Mouse (Mus musculus) frontal cortex, postnatal 25 days (tissue): ENCODE data around the gene Rassf4.
A peak's percentile ranks its signal among the peaks of the same experiment; 100 is the strongest.

ENCODE experiments used
- DNase-seq, 2 experiments: peaks; one replicate each; pipeline ENCODE4 v3.0.0; 2022; ENCODE audit warnings: low spot score in 2 of 2

The Rassf4 gene

DNA sequence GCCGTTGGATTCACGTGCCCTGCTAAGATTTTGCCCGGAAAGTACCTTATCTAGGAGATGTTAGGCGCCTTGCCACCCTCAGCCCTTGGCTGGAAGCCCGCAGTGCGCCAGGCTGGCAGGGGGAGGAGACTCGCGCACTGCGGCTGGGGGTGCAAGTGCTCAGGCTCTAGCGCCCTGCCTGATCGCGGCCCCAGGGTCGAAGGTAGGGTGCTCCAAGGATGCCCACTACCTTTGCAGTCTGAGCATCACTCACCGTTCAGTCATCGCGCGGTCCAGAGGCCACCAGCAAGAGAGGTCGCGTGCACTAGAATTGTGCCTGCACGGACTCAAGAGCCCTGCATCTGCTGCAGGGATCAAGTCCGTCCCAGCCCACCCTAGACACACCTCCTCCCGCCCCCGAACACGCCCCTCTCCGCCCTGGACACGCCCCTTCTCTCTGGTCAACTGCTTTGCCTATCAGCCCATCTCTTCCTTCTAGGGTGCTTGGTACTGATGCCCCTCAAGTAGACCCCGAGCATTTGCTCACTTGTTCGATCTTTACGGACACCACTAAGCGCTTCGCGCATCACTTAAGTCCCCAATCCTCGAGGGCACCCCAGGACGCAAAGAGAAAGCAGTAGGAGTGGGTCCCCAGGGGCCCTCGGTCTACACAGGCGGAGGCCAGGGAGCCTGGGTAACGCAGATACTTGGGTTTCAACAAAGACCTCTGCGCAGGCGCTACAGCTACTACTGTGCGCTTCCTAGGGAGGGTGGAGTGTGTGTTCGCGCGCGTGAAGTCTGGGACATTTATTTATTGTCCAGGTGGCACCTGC, at the start of gene Rassf4:
TSS of gene Rassf4 (minus strand) at position 482 of the 812 bp plus-strand sequence.
- DNase-seq, result peak; percentile 27 to 45

GRCm38 (mm10) chr6:116718920-116719319, 45.2 kb upstream of the Rassf4 start:
- no peak for DNase-seq

DNA sequence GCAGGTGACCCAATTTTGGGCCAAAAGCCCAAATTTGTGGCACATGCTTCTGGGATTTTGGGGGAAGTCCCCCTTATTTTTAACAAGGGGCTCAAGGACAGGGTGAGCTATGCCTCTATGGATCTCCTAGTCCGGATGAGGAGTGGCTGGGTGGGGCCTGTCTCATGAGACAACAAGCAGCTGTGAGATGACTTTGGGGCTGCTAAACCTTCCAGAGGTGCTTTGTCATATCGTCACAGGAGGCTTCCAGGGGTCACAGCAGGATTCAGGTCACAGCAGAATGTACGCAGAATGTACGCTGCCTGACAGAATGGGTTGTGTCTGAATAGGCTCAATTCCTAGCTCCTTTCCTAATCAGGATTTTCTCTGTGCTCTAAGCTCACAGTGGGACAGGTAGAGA, 44.6 kb upstream of the Rassf4 start:
- no peak for DNase-seq

GRCm38 (mm10) chr6:116717851-116718250, 44.1 kb upstream of the Rassf4 start:
- no peak for DNase-seq

DNA sequence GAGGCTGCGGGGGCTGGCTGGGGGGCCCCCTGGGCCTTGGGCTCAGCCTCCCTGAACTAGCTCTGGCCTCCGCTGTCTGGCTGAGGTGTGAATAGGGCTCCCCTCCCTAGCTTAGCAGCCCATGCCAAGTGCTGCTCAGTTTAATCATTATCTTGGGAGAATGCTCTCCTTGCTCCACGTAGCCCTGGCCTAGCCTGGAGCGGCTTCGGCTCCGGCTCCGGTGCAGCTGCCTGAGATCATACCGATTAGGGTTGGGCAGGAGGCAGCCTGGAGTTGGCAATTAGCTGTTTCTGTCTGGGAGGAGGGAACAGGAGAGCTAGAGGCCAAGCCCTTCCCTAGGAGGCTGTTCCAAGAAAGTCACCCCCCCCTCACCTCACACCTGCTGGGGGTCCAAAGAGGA, 42.9 kb upstream of the Rassf4 start, which contains the start of gene Tmem72:
TSS of gene Tmem72 (minus strand) at position 248 of the 400 bp plus-strand sequence.
- DNase-seq, result no peak

- no peak for DNase-seq
These were observed 41.4 kb upstream of the Rassf4 start for GRCm38 (mm10) chr6:116715166-116715565.

- DNase-seq, result no peak
These were observed 40.8 kb upstream of the Rassf4 start for GRCm38 (mm10) chr6:116714576-116714975.

DNA sequence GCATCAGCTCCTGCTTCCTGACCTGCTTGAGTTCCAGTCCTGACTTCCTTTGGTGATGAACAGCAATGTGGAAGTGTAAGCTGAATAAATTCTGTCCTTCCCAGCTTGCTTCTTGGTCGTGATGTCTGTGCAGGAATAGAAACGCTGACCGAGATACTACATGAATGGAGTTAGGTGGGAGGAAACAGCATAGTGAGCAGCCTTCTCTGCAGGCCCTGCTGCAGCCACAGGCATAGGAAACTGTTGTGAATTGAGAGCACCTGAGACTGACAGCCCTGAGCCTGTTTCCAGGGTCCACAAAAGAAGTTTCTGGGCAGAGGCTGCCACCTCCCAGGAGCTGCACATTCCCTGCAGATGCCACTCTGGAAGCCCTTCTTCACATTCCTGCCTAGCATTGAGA, 40.2 kb upstream of the Rassf4 start:
- DNase-seq, result no peak

GRCm38 (mm10) chr6:116712503-116712902, 38.8 kb upstream of the Rassf4 start:
- DNase-seq, result no peak

- DNase-seq, result no peak
These were observed 38.3 kb upstream of the Rassf4 start for GRCm38 (mm10) chr6:116712062-116712461.

GRCm38 (mm10) chr6:116704320-116704719, 30.6 kb upstream of the Rassf4 start:
- no peak for DNase-seq

GRCm38 (mm10) chr6:116700821-116701220, 27.1 kb upstream of the Rassf4 start:
- DNase-seq, result no peak

DNA sequence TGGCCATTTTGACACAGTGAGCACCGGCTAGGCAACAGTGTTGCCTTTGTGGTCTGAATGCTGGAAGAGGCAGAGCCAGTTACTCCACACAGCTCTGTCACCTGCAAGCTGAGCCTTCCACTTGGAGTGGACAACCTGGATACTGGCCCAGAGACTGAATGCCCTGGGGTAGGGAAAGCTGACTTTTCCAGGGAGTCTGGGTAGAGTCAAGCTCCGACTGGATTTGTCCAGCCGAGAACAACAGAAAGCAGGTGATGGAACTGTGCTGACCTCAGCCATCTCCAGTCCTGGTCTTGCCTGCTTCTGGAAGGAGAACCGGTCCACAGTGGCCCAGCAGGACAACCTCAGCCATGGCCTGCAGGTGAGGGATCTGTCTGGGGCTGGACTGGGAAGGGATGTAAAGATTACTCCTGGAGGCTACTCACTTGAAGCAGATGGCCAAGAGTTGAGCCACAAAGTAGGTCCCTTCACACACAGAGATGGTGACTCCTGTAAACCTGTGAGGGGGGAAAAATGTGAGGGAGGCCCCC, 24.2 kb upstream of the Rassf4 start:
- DNase-seq, result no peak

DNA sequence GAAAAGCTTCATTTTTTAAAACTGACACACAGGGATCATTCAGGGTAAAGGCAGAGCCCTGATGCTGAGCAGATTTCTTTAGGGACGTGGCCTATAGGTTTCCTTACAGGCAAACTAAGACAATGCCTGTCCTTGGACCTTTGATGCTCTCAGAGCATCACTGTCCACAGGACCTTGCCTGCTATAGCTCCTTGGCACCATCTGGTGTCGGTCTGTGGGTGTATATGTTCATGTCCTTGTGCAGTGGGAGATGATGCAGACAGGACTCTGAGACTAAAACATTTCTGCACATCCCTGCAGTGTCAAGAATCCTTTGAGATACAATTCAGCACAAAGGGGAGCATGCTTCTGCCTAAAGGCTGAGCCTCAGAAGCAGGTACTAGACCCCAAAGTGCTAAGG, 23.7 kb upstream of the Rassf4 start:
- no peak for DNase-seq

DNA sequence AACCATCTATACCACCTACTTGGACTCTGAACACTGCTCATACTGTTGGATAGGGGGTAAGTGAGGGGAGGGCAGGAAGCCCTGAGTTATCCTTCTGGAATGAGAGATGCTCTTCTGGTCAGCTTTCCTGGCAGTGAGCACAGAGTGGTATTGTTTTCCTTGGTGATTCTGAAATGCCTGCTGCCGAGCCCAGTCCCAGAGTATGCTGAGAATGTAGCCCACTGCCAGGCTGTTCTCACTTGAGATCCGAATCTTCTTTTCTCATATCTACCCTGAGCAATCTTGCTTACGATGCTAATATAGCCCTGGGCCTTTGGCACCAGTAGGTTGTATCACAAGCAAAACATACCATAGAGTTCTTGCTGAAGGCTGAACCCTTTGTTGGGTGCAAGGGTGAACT, 20.6 kb upstream of the Rassf4 start:
- DNase-seq, result no peak

DNA sequence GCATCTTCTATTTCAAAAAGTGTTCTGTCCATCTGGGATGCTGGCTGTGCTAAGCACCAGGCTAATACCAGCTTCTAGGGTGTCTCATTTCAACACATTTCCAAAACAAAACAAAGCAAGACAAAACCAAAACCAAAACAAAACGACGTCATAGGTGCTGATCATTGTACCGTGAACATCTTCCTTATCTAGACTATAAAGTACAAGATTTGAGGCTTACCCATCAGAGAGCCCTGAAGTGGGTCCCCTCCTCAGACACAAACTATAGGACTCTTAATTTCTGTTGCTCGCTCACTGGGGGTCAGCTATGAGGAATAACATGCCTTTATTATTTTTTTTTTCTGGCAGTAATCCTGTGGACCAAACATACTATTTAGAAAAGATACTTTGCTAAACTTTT, 19.9 kb upstream of the Rassf4 start:
- DNase-seq, result no peak

- DNase-seq, result no peak
These were observed 8.6 kb upstream of the Rassf4 start for GRCm38 (mm10) chr6:116682317-116682716.

DNA sequence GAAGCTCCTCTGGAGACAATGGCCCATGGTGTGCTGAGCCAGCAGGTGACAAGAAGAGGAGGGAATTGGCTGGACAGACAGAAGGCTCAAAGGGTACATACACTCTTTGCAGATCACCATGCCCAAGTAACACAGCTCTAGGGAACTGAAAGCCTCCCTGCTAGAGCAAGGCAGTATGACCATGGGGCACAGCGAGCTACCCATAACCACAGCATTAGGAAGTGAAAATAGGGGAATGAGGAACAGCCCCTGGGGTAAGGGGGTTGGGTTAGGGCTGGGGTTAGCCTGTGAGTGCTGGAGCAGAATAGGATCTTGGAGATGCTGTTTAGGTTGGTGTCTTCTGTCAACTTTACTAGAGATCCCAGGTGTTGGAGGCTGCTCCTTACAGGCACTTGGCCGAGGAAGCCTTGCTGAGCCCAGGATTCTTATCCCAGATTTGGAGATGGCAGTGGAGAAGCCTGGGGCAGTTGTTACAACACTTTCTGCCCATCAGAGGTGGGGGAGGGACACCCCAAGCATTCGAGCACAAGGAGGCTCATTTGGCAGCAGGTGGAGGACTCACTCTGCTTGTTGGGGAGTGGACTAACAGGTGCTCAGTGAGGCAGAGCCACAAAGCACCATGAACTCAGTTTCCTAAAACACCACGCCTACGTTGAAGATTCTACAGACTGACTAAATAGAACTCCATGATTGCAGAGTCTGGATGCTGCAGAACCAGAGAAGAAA, 6.0 kb upstream of the Rassf4 start:
- DNase-seq, result no peak

GRCm38 (mm10) chr6:116677321-116677720, 3.6 kb upstream of the Rassf4 start:
- DNase-seq, result no peak

GRCm38 (mm10) chr6:116676355-116676913, 2.7 kb upstream of the Rassf4 start:
- no peak for DNase-seq

DNA sequence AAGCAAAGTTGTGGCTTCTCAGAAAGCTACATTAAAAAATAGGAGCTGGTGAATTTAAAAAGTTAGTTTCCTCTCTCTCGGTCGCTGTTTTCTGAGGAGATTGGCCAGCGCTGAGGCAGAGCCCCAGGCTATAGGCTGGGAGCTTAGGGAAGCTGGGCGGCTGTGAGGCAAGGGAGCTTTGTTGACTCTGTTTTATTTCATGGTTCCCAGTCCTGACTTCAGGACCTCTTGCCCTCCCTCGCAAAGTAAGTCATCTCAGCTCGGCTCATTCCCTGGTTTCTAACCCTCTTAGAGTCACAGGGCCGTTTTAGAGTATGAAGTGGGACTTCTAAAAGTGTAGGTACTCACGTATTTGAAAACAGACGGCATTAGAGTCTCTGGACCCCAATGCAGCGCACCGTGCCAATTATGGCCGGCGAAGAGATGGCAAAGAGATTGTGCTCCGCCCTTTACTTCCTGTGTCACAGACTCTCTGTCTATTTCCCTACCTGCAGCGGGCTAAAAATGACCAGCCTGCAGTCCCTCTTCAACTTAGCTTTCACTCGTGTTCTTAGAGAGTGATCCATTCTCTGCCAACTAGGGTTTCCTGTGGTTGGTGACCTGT, 633 bp upstream of the Rassf4 start:
- DNase-seq, result no peak

- DNase-seq, result no peak
These were observed 1.4 kb downstream of the Rassf4 start for GRCm38 (mm10) chr6:116672349-116672748.
